Mouse (Mus musculus) left cerebral cortex, adult 8-10 months (tissue): ENCODE data around the gene B4gat1. TPM values are rescaled to one million over a fixed set of nuclear protein-coding genes. Genes with fewer than 3 reads are reported as not detected.

Experiments used
- DNase-seq, 2 experiments: peaks; one replicate each; pipeline ENCODE4 v3.0.0; 2022; ENCODE audit warnings: low spot score in 2 of 2
- total RNA-seq, 4 experiments: library from RNA; stranded (reverse); gene quantifications; 2 replicates each; pipeline ENCODE4 v1.2.4; 2022

B4gat1 gene
- total RNA-seq, 4 experiments from 2014 or later = 129 to 141 (median 138) TPM

GRCm38 (mm10) chr19:5026111-5026510 is 12.5 kb upstream of the B4gat1 start:
- DNase-seq = no peak

- DNase-seq = no peak
Observed at GRCm38 (mm10) chr19:5032686-5033085, 5.9 kb upstream of the B4gat1 start.

GRCm38 (mm10) chr19:5036577-5036976 is 2.0 kb upstream of the B4gat1 start:
- DNase-seq = no peak

GRCm38 (mm10) chr19:5037678-5038571 is 701 bp upstream of the B4gat1 start:
- DNase-seq = peak in 1 of 2 experiments; percentile 95

GRCm38 (mm10) chr19:5039301-5040114 is 882 bp downstream of the B4gat1 start:
- DNase-seq = peak in 1 of 2 experiments; percentile 28

DNA sequence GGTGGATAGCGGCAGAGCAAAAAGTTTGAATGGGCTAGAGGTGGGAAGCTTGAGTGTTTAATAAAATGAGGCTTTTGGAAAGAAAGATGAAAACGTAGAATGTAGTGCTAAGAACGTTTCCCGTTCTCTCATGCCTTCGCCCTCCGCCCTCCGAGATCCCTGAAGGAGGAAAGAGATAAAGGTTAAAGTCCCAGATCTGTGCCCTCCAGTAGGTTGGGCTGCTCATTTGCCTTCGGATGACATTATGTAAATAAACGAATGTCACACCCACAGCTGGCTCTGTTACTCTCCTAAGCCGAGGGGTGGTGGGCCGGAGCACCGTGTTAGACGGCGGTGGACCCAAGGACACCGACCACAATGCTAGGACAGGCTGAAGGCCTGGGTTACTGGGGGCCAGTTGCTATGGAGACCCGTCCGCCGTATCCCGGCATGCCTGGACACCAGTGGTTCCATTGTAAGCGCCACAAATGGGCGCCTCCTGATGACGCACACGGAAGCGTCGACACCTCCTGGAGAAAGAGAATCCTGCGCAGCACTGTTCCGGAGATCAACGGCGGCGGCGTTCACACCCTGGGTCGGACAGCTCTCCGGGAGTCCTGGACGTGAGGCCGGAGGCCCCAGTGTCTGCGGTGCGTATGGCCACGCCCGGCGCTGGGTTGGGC is 2.4 kb downstream of the B4gat1 start, which contains the start of gene Brms1:
Gene Brms1, plus strand, starts transcription at position 493 of the 662 bp plus-strand sequence.
- peak; percentile 89 to 92 for DNase-seq

DNA sequence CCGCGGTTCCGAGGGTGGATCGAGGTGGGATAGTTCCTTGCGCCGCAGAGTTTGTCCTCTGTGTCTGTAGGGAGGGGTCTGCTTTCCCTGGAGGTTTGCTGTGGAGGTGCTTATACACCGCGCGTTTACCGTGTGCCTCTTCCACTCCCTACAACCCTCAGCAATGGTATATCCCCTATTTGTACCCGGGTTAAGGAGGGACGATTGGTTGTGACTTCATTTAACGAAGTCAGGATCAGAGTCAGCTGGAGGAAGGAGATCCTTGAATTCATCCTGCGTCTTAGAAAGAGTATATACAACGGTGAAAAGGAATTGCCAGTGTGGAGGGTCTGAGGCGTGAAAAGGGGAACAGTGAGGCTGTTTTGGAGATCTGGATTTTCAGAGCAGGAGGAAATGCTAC is 3.0 kb downstream of the B4gat1 start:
- DNase-seq = no peak

DNA sequence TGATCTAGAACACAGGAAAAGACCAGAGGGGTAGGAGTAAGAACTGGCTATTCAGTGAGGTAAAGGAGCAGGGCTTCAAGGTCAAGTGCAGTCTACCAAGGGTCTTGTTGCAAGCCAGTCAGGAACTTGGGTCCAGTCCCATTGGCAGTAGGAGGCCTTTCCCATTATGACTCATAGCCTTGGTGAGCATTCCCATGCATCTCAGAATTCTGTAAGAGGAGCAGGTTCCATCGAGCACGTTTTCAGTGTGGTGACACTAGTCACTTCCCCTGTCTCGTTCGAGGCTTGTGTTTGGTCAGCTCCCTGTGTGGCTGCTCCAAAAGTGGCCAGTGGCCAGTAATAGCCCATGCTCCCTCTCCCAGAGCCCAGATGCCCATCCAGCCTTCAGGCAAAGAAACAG is 6.9 kb downstream of the B4gat1 start:
- no peak for DNase-seq

DNA sequence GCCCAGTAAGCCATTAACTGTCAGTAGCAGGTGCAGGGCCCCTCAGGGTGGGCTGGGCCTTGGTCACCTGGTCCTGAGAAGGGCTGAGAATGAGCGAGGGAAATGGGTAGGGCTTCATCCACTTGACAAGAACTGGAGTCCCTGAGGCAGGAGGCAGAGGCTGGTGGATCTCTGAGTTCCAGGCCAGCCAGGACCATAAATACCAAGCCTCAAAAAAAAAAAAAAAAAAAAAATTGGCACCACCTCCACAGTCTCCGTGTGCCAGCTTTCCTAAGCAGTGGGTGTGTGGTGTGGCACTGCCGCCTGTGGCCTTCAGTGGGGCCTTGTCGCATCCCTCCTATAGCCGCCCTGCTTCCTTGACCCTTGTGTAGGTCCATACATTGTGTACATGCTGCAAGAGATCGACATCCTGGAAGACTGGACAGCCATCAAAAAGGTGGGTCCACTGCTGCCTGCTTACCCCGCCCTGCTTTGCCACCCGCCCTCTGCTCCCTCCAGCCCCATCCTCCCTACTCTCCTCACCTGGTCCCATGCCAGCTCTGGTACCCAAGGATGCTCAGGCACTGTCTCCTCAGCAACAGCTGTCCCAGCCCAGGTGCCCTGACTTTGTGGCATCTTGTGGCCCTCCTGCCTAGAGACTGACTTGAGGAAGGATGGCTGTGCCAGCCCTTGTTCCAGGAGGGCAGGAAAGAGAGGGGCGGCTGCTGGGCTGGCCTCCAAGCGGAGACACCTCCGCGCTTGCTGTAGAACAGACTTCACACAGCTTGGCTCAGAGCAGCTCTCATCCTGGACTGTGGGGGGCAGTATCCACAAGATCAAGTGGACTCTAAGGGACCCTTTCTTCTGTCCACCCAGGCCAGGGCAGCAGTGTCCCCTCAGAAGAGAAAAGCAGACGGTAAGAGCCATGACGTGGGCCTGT is 9.8 kb downstream of the B4gat1 start:
- peak; percentile 59 to 83 for DNase-seq

DNA sequence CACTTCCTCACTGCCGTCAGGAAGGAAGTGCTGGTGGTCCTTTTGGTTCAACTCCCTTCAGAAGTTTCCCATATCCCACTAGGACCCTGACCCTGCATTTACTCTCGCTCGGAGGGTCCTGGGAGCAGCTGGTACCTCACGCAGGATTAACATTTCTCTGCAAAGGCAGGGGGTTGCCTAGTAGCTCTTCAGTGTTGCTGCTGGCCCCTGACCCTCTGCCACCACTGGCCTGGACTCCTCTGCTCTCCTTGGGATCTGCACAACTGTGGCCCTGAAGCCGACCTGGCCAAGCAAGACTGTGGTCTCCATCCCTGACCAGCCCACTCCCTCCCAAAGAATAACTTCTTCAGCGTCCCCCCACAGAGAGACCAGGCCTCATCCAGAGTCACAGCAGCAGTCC is 10.7 kb downstream of the B4gat1 start:
- DNase-seq = no peak

DNA sequence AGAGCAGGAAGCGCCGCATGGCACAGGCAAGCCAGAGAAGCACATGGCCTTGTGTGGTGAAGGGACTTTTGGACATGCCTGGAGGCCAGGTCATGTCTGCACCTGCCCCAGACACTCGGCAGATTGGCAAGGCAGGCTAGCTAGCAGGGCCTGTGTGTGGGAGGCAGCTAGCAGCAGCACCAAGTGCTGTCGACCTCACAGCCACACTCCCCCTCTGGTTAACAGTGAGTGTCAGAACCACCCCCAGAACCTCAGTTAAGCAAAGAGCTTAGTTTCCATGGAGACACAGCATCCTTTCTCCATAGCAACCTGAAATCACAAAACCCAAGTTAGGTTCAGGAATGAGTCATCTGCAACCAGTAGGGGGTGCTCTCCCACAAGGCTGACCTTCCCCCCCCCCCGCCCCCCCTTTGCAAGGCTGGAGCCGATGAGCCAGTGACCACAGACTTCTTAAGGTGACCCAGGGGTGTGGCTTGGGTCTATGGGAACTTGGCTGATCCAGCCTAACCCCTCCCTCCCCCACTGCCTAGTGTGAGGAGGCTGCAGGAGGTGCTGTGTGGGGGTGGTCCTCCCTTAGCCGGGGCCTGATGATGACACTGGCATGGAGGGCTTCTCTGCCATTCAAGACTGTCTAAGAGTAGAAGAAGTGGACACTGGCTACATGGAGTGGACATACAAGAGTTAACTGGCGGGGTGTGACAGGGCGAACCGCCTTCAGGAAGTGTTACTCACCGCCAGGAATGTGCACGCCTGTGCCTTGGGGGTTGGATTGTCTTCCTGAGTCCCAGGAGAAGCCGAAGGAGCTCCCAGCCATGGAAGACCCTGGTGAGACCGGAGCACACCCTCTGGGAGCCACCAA is 11.7 kb downstream of the B4gat1 start, which contains the start of gene Rin1:
Gene Rin1, plus strand, starts transcription at position 435 of the 859 bp plus-strand sequence.
- DNase-seq = peak; percentile 64 to 90

DNA sequence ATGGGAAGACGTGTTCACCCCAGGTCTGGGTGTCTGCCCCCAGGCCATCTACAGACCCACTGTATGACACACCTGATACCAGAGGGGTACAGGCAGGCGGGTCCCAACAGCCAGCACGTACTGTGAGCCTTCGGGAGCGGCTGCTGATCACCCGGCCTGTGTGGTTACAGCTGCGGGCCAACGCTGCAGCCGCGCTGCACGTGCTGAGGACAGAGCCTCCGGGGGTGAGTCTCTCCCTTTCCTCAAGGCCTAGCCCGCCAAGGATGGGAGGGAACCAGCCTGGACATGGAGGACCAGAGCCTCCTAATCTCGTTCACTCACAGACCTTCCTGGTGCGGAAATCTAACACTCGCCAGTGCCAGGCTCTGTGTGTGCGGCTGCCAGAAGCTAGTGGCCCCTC is 12.4 kb downstream of the B4gat1 start:
- no peak for DNase-seq

- peak in 1 of 2 experiments; percentile 32 for DNase-seq
Observed at GRCm38 (mm10) chr19:5051515-5051914, 12.9 kb downstream of the B4gat1 start.

- DNase-seq = peak; percentile 29 to 69
Observed at GRCm38 (mm10) chr19:5052166-5052822, 13.7 kb downstream of the B4gat1 start.

- DNase-seq = no peak
Observed at GRCm38 (mm10) chr19:5052853-5053252, 14.2 kb downstream of the B4gat1 start.

- DNase-seq = peak in 1 of 2 experiments; percentile 46
Observed at GRCm38 (mm10) chr19:5053909-5054308, 15.3 kb downstream of the B4gat1 start.

GRCm38 (mm10) chr19:5056251-5056650 is 17.6 kb downstream of the B4gat1 start:
- DNase-seq = peak in 1 of 2 experiments; percentile 30

- DNase-seq = peak in 1 of 2 experiments; percentile 21
Observed at GRCm38 (mm10) chr19:5057876-5058775, 19.5 kb downstream of the B4gat1 start.
